Mouse (Mus musculus): ENCODE measurements around the gene Kmt5a. TPM values are rescaled to one million over a fixed set of nuclear protein-coding genes. Genes with fewer than 3 reads are reported as not detected.

Gene Kmt5a
- total RNA-seq (2017), result 130 and 182 TPM in 2 replicates

DNA sequence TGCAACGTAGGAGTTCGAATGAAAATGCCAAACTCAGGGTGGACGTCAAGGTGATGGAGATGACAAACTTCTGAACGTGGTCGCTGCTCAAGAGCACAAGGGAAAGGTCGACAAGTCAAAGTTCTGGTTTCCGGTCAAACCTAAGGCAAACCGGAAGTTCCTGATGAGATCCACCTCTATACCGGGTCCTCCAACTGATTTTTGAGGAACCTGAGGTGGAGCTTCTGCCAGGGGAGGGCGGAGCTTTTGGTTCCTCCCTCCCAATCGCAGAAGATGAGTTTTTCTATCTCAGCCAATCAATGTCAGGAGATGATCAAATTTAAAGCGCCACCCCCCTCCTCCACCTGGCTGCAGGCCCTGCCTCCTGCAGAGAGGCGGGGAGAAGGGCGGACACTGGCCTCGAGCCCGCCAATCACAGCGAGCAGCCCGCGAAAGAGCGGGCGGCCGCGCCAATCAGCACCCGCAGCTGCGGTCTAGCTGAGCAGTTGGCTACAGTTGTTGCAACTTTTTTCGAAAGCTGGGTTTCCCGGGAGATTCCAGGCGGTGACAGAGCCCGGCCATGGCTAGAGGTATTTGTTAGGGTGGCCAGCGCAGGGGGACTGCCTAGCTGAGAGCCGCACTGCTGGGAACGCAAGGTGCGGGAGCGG is at the start of gene Kmt5a:
Gene Kmt5a (plus strand): TSS at position 484 of the 647 bp plus-strand sequence.
- peak; percentile 90 for ATAC-seq (replicated peaks; ENCODE audit: low read depth, poor library complexity, severe bottlenecking)

- ATAC-seq (replicated peaks; ENCODE audit: low read depth, poor library complexity, severe bottlenecking), result no peak
Measured at GRCm38 (mm10) chr5:124392412-124392811, 47.3 kb upstream of the Kmt5a start.

- peak; percentile 58 for ATAC-seq (replicated peaks; ENCODE audit: low read depth, poor library complexity, severe bottlenecking)
Measured at GRCm38 (mm10) chr5:124393726-124394125, 46.0 kb upstream of the Kmt5a start.

GRCm38 (mm10) chr5:124410808-124411207 is 28.9 kb upstream of the Kmt5a start:
- no peak for ATAC-seq (replicated peaks; ENCODE audit: low read depth, poor library complexity, severe bottlenecking)

- no peak for ATAC-seq (replicated peaks; ENCODE audit: low read depth, poor library complexity, severe bottlenecking)
Measured at GRCm38 (mm10) chr5:124412163-124412562, 27.6 kb upstream of the Kmt5a start.

DNA sequence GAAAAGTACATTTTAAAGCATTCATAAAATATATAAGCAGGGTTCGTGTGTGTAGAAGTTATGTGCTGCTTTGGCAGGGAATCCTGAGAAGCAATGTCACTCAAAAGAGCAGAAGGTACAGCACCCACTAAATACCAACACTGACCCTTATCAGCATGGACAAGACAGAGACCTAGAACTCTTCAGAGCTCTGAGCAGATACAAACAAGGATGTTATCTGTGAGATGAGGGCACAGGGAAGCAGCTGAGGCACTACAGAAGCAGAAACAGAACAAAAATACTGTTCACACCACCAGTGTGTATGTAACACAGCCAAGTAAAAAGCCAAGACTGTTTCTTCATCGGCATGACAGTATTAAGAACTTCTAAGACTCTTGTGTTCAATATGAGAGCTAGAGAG is 20.8 kb upstream of the Kmt5a start:
- ATAC-seq (replicated peaks; ENCODE audit: low read depth, poor library complexity, severe bottlenecking), result no peak

- ATAC-seq (replicated peaks; ENCODE audit: low read depth, poor library complexity, severe bottlenecking), result no peak
Measured at GRCm38 (mm10) chr5:124421786-124422185, 17.9 kb upstream of the Kmt5a start.

GRCm38 (mm10) chr5:124424200-124424722 is 15.5 kb upstream of the Kmt5a start:
- peak; percentile 40 for ATAC-seq (replicated peaks; ENCODE audit: low read depth, poor library complexity, severe bottlenecking)

GRCm38 (mm10) chr5:124424723-124425411 is 14.9 kb upstream of the Kmt5a start:
- peak; percentile 13; the same call in 1 of the 2 replicates for ATAC-seq (replicated peaks; ENCODE audit: low read depth, poor library complexity, severe bottlenecking)

GRCm38 (mm10) chr5:124425412-124426259 is 14.1 kb upstream of the Kmt5a start, which contains the start of gene Sbno1:
Gene Sbno1, minus strand, starts transcription at chr5:124426001.
- ATAC-seq (replicated peaks; ENCODE audit: low read depth, poor library complexity, severe bottlenecking), result peak; percentile 91

- ATAC-seq (replicated peaks; ENCODE audit: low read depth, poor library complexity, severe bottlenecking), result no peak
Measured at GRCm38 (mm10) chr5:124426475-124427071, 13.2 kb upstream of the Kmt5a start.

DNA sequence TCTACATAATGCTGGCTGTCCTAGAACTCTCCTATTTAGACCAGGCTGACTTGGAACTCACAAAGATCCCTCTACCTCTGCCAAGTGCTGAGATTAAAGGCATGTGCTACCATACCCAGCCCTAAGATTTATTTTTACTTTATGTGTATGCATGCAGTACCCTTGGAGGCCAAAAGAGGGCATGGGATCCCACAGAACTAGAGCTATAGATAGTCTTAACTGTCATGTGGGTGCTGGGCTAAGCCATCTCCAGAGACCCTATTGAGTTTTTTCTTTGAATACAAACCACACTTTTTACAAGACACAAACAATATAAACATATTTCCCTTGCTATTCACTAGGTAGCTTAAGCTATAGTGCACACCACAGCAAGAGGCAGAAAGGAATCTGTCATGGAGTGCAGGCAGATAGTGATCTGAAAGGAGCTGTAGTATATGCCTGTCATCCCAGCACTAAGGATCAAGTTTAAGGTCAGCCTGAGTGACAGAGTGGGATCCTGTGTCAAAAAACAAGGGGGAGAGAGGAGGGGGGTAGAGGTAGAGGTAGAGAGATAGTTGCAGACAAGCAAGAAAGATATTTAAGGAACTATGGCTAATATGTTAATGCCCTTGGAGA is 7.2 kb upstream of the Kmt5a start:
- ATAC-seq (replicated peaks; ENCODE audit: low read depth, poor library complexity, severe bottlenecking), result peak; percentile 98

DNA sequence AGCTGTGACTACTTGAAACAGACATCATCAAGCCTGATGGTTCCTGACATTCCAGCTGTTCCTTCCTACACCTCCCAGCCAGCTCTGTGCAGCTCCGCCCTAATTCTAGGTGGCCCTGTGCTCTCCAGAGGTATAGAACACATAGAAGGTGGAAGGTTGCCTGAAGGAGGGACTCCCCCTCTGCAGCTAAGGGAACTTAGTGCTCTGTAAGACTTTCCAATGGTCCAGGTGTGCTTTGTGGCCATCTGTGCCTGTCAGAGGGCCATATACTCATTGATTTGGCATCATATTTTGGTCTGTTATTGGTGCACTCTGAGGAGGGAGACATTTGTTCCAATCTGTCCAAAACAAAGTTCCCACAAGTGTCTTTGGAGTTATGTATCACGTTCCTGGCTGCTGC is 6.7 kb upstream of the Kmt5a start:
- ATAC-seq (replicated peaks; ENCODE audit: low read depth, poor library complexity, severe bottlenecking), result no peak

DNA sequence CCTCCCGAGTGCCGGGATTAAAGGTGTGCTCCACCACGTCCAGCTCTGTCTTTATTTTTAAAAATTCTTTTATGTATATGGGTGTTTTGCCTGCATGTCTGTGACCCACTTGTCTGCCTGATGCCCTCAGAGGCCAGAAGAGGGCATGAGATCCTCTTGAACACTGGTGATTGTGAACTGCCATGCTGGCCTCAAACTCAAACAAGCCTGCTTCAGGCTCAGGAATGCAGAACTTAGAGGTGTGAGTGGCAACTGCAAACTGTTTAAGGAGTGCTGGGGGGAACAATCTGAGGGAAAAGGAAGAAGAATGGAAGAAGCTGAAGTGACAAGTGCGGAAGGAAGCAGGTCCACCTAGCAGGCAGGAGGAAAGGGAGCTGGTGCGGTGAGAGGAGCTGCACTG is 1.5 kb upstream of the Kmt5a start:
- ATAC-seq (replicated peaks; ENCODE audit: low read depth, poor library complexity, severe bottlenecking), result peak; percentile 54

GRCm38 (mm10) chr5:124438746-124439145 is 984 bp upstream of the Kmt5a start:
- ATAC-seq (replicated peaks; ENCODE audit: low read depth, poor library complexity, severe bottlenecking), result no peak

DNA sequence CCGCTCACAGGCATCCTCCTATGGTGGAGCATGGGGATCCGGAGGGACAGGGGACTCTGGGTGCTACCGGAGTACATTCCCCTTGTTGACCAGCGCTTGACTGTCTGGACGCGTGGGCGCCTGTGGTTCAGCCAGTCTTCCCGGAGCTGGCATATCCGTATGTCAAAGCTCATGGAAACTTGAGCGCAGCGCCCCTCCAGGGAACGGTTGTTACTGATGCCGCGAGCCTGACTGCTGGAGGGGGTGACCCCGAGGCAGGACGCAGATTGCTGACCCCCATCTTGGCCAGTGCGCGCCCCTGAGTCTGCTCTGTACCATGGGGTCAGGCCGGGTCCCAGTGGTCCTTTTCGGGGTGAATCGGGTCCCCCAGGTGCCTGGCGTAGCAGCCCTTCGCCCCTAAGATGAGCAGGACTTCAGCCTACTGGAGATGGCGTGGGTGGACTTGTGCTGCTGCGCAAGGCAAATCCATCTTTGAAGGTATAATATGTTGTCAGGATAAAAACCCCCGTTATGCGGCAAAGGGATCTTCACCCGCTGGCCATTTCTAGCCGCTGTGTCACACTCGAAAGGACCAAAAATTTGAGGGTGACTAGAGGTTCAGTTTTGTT is 468 bp downstream of the Kmt5a start:
- peak; percentile 48 for ATAC-seq (replicated peaks; ENCODE audit: low read depth, poor library complexity, severe bottlenecking)

DNA sequence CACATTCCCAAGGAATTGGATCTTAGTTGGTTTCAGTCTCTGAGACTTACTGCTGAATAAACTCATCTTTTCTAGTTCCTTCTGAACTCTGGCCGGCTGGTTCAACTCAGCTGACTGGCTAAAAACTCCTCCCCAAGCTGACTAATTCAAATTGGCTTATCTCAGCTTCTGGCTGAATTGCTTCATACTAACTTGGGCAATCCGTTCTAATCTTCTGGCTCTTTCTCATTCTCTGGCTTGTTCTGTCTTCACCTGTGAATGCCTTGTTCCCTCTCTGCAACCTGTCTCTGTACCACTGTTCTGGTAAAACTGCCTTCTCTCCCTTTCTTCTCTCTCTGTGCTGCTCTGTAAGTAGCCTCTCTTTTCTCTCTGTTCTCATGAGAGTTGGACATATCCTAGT is 2.9 kb downstream of the Kmt5a start:
- ATAC-seq (replicated peaks; ENCODE audit: low read depth, poor library complexity, severe bottlenecking), result no peak

DNA sequence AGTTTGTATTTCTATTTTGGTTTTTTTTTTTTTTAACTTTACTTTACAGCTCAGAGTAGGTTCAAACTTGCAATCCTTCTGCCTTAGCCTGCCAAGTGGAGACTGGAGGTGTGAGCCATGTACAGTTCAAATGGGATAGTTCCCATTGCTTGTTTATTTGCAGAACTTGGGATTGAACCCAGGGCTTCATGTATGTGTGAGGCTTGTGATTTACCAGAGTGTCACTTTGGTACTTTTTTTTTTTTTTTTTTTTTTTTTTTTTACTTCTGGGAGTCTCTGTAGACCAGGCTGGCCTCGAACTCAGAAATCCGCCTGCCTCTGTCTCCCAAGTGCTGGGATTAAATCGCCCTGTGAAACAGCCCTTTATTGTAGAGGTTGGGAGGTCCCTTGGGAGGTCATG is 4.5 kb downstream of the Kmt5a start:
- ATAC-seq (replicated peaks; ENCODE audit: low read depth, poor library complexity, severe bottlenecking), result no peak
